Mouse (Mus musculus) G1E (cell line): ENCODE measurements around the gene Tnik. TPM values are rescaled to one million over a fixed set of nuclear protein-coding genes. Genes with fewer than 3 reads are reported as not detected.

Source experiments
- ATAC-seq: 2 replicates; pipeline ENCODE4 v1.8.0; 2016; ENCODE audit warnings: mild to moderate bottlenecking; ENCODE audit not compliant: insufficient number of reproducible peaks, poor library complexity, low FRiP score, severe bottlenecking; ENCODE audit errors: extremely low read depth
- DNase-seq: peaks from one replicate; pipeline ENCODE4 v3.0.0; 2012; ENCODE audit warnings: low spot score
- H3K27me3 ChIP-seq: 2 replicates; pipeline ENCODE4 v1.6.1; 2012; ENCODE audit warnings: mild to moderate bottlenecking, low read length, inconsistent platforms; ENCODE audit not compliant: insufficient read depth
- H3K36me3 ChIP-seq: replicated peaks from 2 replicates; pipeline ENCODE3; 2012; ENCODE audit warnings: mild to moderate bottlenecking, inconsistent platforms
- H3K4me1 ChIP-seq: 2 replicates; pipeline ENCODE4 v1.6.1; 2012; ENCODE audit warnings: low read depth, low read length, inconsistent platforms, mixed read lengths; ENCODE audit not compliant: insufficient read depth
- H3K4me3 ChIP-seq: 2 replicates; pipeline ENCODE4 v1.5.1; 2012; ENCODE audit warnings: low read depth, mild to moderate bottlenecking, inconsistent platforms, low read length, moderate library complexity, mixed read lengths
- H3K9me3 ChIP-seq: replicated peaks from 2 replicates; pipeline ENCODE4 v1.6.1; 2012; ENCODE audit warnings: inconsistent platforms
- CTCF ChIP-seq: IDR thresholded peaks from 2 replicates; pipeline ENCODE4 v1.5.1; 2012; ENCODE audit warnings: low read depth, low read length, inconsistent platforms, mixed read lengths
- GATA1 ChIP-seq: IDR thresholded peaks from 2 replicates; pipeline ENCODE4 v1.6.1; 2012; ENCODE audit warnings: borderline replicate concordance, low read length, inconsistent platforms, mixed read lengths
- GATA2 ChIP-seq: IDR thresholded peaks from 2 replicates; pipeline ENCODE4 v1.6.1; 2012; ENCODE audit warnings: low read depth, low read length, inconsistent platforms, borderline replicate concordance
- POLR2AphosphoS5 ChIP-seq: IDR thresholded peaks from 2 replicates; pipeline ENCODE4 v1.6.1; 2012; ENCODE audit warnings: low read depth, low read length, inconsistent platforms; ENCODE audit not compliant: insufficient replicate concordance
- TAL1 ChIP-seq: conservative IDR thresholded peaks from 2 replicates; pipeline ENCODE4 v1.6.1; 2012; ENCODE audit warnings: low read depth, low read length, inconsistent platforms, mixed read lengths
- polyA plus RNA-seq: library from polyadenylated mRNA; stranded (reverse); fragments of >175 nt; gene quantifications from 2 replicates; pipeline ENCODE4 v1.2.3, GENCODE M21; 2012
- total RNA-seq, 2 experiments: library from RNA; stranded (forward) in 1 of 2; stranded (reverse) in 1 of 2; fragments of 200-1000 nt in 1 of 2; fragments of >200 nt in 1 of 2; fragmentation: Nextera tagmentation in 1 of 2; gene quantifications; 2 replicates each; pipeline ENCODE4 v1.2.3; 2014 to 2017

The Tnik gene
- total and polyA plus RNA-seq, 3 experiments: 0.69 to 4.6 (median 1.1) TPM

- DNase-seq: no peak
- TF ChIP-seq POLR2AphosphoS5 (no peak), CTCF (no peak), TAL1 (no peak), GATA1 (no peak), GATA2 (no peak)
These were observed 106.3 kb downstream of the Tnik start for GRCm38 (mm10) chr3:28369266-28369665.

GRCm38 (mm10) chr3:28369698-28370097 lies 106.7 kb downstream of the Tnik start:
- H3K9me3 ChIP-seq: no peaks in the 10 kb centered on the region
- no peaks in the 10 kb centered on the region for H3K4me1 ChIP-seq
- ATAC-seq (no peak), DNase-seq (no peak)
- TF ChIP-seq GATA2 (no peak), CTCF (no peak), GATA1 (no peak), TAL1 (no peak), POLR2AphosphoS5 (no peak)
- H3K4me3 ChIP-seq: no peak overlapping the region
- H3K27me3 ChIP-seq: no peaks in the 10 kb centered on the region; the same call in 1 of the 2 replicates
- H3K36me3 ChIP-seq: no peaks in the 10 kb centered on the region

More at GRCm38 (mm10) chr3:28369266-28369665, 106.3 kb downstream of the Tnik start:
- Histone ChIP-seq H3K36me3 (no peaks in the 10 kb centered on the region), H3K9me3 (no peaks in the 10 kb centered on the region), H3K27me3 (no peaks in the 10 kb centered on the region; the same call in 1 of the 2 replicates), H3K4me3 (no peak overlapping the region), H3K4me1 (no peaks in the 10 kb centered on the region)
- ATAC-seq: no peak

GRCm38 (mm10) chr3:28371583-28371982 lies 108.6 kb downstream of the Tnik start:
- ATAC-seq: no peak
- no peaks in the 10 kb centered on the region for H3K4me1 ChIP-seq

GRCm38 (mm10) chr3:28372459-28372858 lies 109.4 kb downstream of the Tnik start:
- H3K36me3 ChIP-seq: no peaks in the 10 kb centered on the region
- no peak for ATAC-seq
- no peak for TF ChIP-seq TAL1
- TF ChIP-seq POLR2AphosphoS5: no peak
- no peak for TF ChIP-seq CTCF
- TF ChIP-seq GATA2: no peak
- TF ChIP-seq GATA1: no peak
- H3K27me3 ChIP-seq: no peaks in the 10 kb centered on the region
- no peak overlapping the region for H3K4me3 ChIP-seq
- no peaks in the 10 kb centered on the region for H3K4me1 ChIP-seq
- no peak for DNase-seq
- no peaks in the 10 kb centered on the region for H3K9me3 ChIP-seq

More at GRCm38 (mm10) chr3:28371583-28371982, 108.6 kb downstream of the Tnik start:
- Histone ChIP-seq H3K36me3 (no peaks in the 10 kb centered on the region), H3K27me3 (no peaks in the 10 kb centered on the region), H3K9me3 (no peaks in the 10 kb centered on the region), H3K4me3 (no peak overlapping the region)
- TF ChIP-seq GATA2 (no peak), GATA1 (no peak), TAL1 (no peak), POLR2AphosphoS5 (no peak), CTCF (no peak)
- DNase-seq: no peak

GRCm38 (mm10) chr3:28374738-28375510 lies 111.9 kb downstream of the Tnik start:
- no peaks in the 10 kb centered on the region for H3K27me3 ChIP-seq
- H3K4me3 ChIP-seq: no peak overlapping the region
- H3K4me1 ChIP-seq: no peaks in the 10 kb centered on the region
- TF ChIP-seq CTCF (no peak), GATA1 (no peak)
- H3K36me3 ChIP-seq: no peaks in the 10 kb centered on the region
- no peaks in the 10 kb centered on the region for H3K9me3 ChIP-seq
- DNase-seq (no peak), ATAC-seq (no peak)

GRCm38 (mm10) chr3:28380224-28380623 lies 117.2 kb downstream of the Tnik start:
- Histone ChIP-seq H3K36me3 (no peaks in the 10 kb centered on the region), H3K4me3 (no peak overlapping the region), H3K27me3 (no peaks in the 10 kb centered on the region), H3K9me3 (no peaks in the 10 kb centered on the region), H3K4me1 (no peaks in the 10 kb centered on the region)
- ATAC-seq (no peak), DNase-seq (no peak)
- no peak for TF ChIP-seq POLR2AphosphoS5
- no peak for TF ChIP-seq GATA1
- TF ChIP-seq GATA2: no peak
- TF ChIP-seq TAL1: no peak
- TF ChIP-seq CTCF: no peak
